Mouse (Mus musculus): ENCODE data around the gene Actr3b. TPM values are rescaled to one million over a fixed set of nuclear protein-coding genes. Genes with fewer than 3 reads are reported as not detected.

The Actr3b gene
- polyA plus RNA-seq, 1 experiment: 10.8 TPM

- Histone ChIP-seq H3K9me3 (replicated peaks; ENCODE audit: control insufficient read depth, insufficient read depth, low read length, poor library complexity, severe bottlenecking) (no peaks in the 10 kb centered on the region), H3K9ac (ENCODE audit: low read depth, poor library complexity, severe bottlenecking) (no peak overlapping the region), H3K36me3 (ENCODE audit: control insufficient read depth, insufficient read depth, low read length, poor library complexity, severe bottlenecking) (no peaks in the 10 kb centered on the region), H3K27me3 (ENCODE audit: control insufficient read depth, insufficient read depth, low read length, poor library complexity, severe bottlenecking) (no peaks in the 10 kb centered on the region; the same call in 1 of the 2 replicates), H3K4me3 (ENCODE audit: low read depth, low read length) (no peak overlapping the region), H3K27ac (ENCODE audit: insufficient read depth, low read length) (no peak overlapping the region), H3K4me1 (ENCODE audit: control insufficient read depth, insufficient read depth, low read length) (no peaks in the 10 kb centered on the region)
- TF ChIP-seq EP300 (IDR thresholded peaks at IDR 0.05; ENCODE audit: insufficient read depth, low read depth, low read length) (no peak), POLR2A (IDR thresholded peaks at IDR 0.05; ENCODE audit: insufficient read depth, low read length) (no peak), CTCF (IDR thresholded peaks at IDR 0.05; ENCODE audit: low read depth, low read length) (no peak)
Observed at GRCm38 (mm10) chr5:25752862-25753261, 6.9 kb upstream of the Actr3b start.

GRCm38 (mm10) chr5:25753556-25754235 lies 6.1 kb upstream of the Actr3b start:
- H3K27me3 ChIP-seq (ENCODE audit: control insufficient read depth, insufficient read depth, low read length, poor library complexity, severe bottlenecking): no peaks in the 10 kb centered on the region; the same call in 1 of the 2 replicates
- H3K4me1 ChIP-seq (ENCODE audit: control insufficient read depth, insufficient read depth, low read length): no peaks in the 10 kb centered on the region
- no peaks in the 10 kb centered on the region for H3K9me3 ChIP-seq (replicated peaks; ENCODE audit: control insufficient read depth, insufficient read depth, low read length, poor library complexity, severe bottlenecking)
- no peak overlapping the region for H3K9ac ChIP-seq (ENCODE audit: low read depth, poor library complexity, severe bottlenecking)
- no peaks in the 10 kb centered on the region for H3K36me3 ChIP-seq (ENCODE audit: control insufficient read depth, insufficient read depth, low read length, poor library complexity, severe bottlenecking)
- no peak overlapping the region for H3K4me3 ChIP-seq (ENCODE audit: low read depth, low read length)
- H3K27ac ChIP-seq (ENCODE audit: insufficient read depth, low read length): no peak overlapping the region
- TF ChIP-seq POLR2A (IDR thresholded peaks at IDR 0.05; ENCODE audit: insufficient read depth, low read length): no peak

- Histone ChIP-seq H3K27me3 (ENCODE audit: control insufficient read depth, insufficient read depth, low read length, poor library complexity, severe bottlenecking) (no peaks in the 10 kb centered on the region; the same call in 1 of the 2 replicates), H3K9me3 (replicated peaks; ENCODE audit: control insufficient read depth, insufficient read depth, low read length, poor library complexity, severe bottlenecking) (no peaks in the 10 kb centered on the region), H3K4me3 (ENCODE audit: low read depth, low read length) (no peak overlapping the region), H3K9ac (ENCODE audit: low read depth, poor library complexity, severe bottlenecking) (no peak overlapping the region), H3K36me3 (ENCODE audit: control insufficient read depth, insufficient read depth, low read length, poor library complexity, severe bottlenecking) (no peaks in the 10 kb centered on the region), H3K4me1 (ENCODE audit: control insufficient read depth, insufficient read depth, low read length) (no peaks in the 10 kb centered on the region), H3K27ac (ENCODE audit: insufficient read depth, low read length) (no peak overlapping the region)
- no peak for TF ChIP-seq EP300 (IDR thresholded peaks at IDR 0.05; ENCODE audit: insufficient read depth, low read depth, low read length)
Observed at GRCm38 (mm10) chr5:25754236-25754766, 5.5 kb upstream of the Actr3b start.

- Histone ChIP-seq H3K36me3 (ENCODE audit: control insufficient read depth, insufficient read depth, low read length, poor library complexity, severe bottlenecking) (no peaks in the 10 kb centered on the region), H3K9ac (ENCODE audit: low read depth, poor library complexity, severe bottlenecking) (peak overlapping the region; percentile 47), H3K27ac (ENCODE audit: insufficient read depth, low read length) (no peak overlapping the region), H3K4me1 (ENCODE audit: control insufficient read depth, insufficient read depth, low read length) (no peaks in the 10 kb centered on the region), H3K4me3 (ENCODE audit: low read depth, low read length) (peak overlapping the region; percentile 79), H3K27me3 (ENCODE audit: control insufficient read depth, insufficient read depth, low read length, poor library complexity, severe bottlenecking) (no peaks in the 10 kb centered on the region), H3K9me3 (replicated peaks; ENCODE audit: control insufficient read depth, insufficient read depth, low read length, poor library complexity, severe bottlenecking) (no peaks in the 10 kb centered on the region)
- TF ChIP-seq POLR2A (IDR thresholded peaks at IDR 0.05; ENCODE audit: insufficient read depth, low read length) (no peak), EP300 (IDR thresholded peaks at IDR 0.05; ENCODE audit: insufficient read depth, low read depth, low read length) (no peak), CTCF (IDR thresholded peaks at IDR 0.05; ENCODE audit: low read depth, low read length) (no peak)
Observed at GRCm38 (mm10) chr5:25760410-25760832, 624 bp downstream of the Actr3b start.

- Histone ChIP-seq H3K9ac (ENCODE audit: low read depth, poor library complexity, severe bottlenecking) (no peak overlapping the region), H3K27ac (ENCODE audit: insufficient read depth, low read length) (no peak overlapping the region), H3K4me3 (ENCODE audit: low read depth, low read length) (no peak overlapping the region), H3K4me1 (ENCODE audit: control insufficient read depth, insufficient read depth, low read length) (no peaks in the 10 kb centered on the region), H3K27me3 (ENCODE audit: control insufficient read depth, insufficient read depth, low read length, poor library complexity, severe bottlenecking) (no peaks in the 10 kb centered on the region), H3K36me3 (ENCODE audit: control insufficient read depth, insufficient read depth, low read length, poor library complexity, severe bottlenecking) (no peaks in the 10 kb centered on the region), H3K9me3 (replicated peaks; ENCODE audit: control insufficient read depth, insufficient read depth, low read length, poor library complexity, severe bottlenecking) (no peaks in the 10 kb centered on the region)
- TF ChIP-seq EP300 (IDR thresholded peaks at IDR 0.05; ENCODE audit: insufficient read depth, low read depth, low read length): no peak
- no peak for TF ChIP-seq POLR2A (IDR thresholded peaks at IDR 0.05; ENCODE audit: insufficient read depth, low read length)
- TF ChIP-seq CTCF (IDR thresholded peaks at IDR 0.05; ENCODE audit: low read depth, low read length): no peak
Observed at GRCm38 (mm10) chr5:25760871-25761270, 1.1 kb downstream of the Actr3b start.

GRCm38 (mm10) chr5:25761850-25762249 lies 2.1 kb downstream of the Actr3b start:
- Histone ChIP-seq H3K9ac (ENCODE audit: low read depth, poor library complexity, severe bottlenecking) (no peak overlapping the region), H3K4me1 (ENCODE audit: control insufficient read depth, insufficient read depth, low read length) (no peaks in the 10 kb centered on the region), H3K9me3 (replicated peaks; ENCODE audit: control insufficient read depth, insufficient read depth, low read length, poor library complexity, severe bottlenecking) (no peaks in the 10 kb centered on the region), H3K36me3 (ENCODE audit: control insufficient read depth, insufficient read depth, low read length, poor library complexity, severe bottlenecking) (no peaks in the 10 kb centered on the region), H3K27ac (ENCODE audit: insufficient read depth, low read length) (no peak overlapping the region), H3K4me3 (ENCODE audit: low read depth, low read length) (no peak overlapping the region), H3K27me3 (ENCODE audit: control insufficient read depth, insufficient read depth, low read length, poor library complexity, severe bottlenecking) (no peaks in the 10 kb centered on the region)
- TF ChIP-seq CTCF (IDR thresholded peaks at IDR 0.05; ENCODE audit: low read depth, low read length): no peak
- no peak for TF ChIP-seq EP300 (IDR thresholded peaks at IDR 0.05; ENCODE audit: insufficient read depth, low read depth, low read length)
- TF ChIP-seq POLR2A (IDR thresholded peaks at IDR 0.05; ENCODE audit: insufficient read depth, low read length): no peak

Data from ES-Bruce4 (cell line).